Mouse (Mus musculus): ENCODE measurements around the gene Enah. TPM values are rescaled to one million over a fixed set of nuclear protein-coding genes. Genes with fewer than 3 reads are reported as not detected.
A peak's percentile ranks its signal among the peaks of the same experiment; 100 is the strongest.

The Enah gene
- polyA plus RNA-seq, 1 experiment from 2014 or later, result 35.6 TPM

DNA sequence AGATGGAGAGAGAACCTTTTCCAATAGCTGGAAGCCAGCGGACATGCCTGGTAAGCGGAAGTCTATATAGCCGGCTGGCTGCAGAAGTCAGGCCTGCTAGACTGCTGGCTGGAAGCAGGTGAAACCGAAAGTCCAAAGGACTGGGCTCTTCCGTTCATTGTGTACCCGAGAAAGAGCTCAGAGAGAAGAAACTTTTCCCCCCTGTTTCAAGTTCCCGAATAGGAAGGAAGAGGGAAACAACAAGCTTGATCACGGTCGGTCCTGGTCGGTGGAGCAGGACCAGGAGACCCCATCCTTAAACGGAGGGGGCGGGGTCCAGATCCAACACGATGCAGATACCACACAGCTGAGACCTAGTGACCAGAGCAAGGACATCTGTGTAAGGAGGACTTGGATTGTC is 167.3 kb downstream of the Enah start:
- Histone ChIP-seq H3K4me2 (ENCODE audit: low read length) (no peak overlapping the region), H3K4me1 (replicated peaks; ENCODE audit: control insufficient read depth, insufficient read depth, low read length) (peaks cover 16% of the 10 kb centered on the region), H3K27me3 (replicated peaks; ENCODE audit: control insufficient read depth, insufficient read depth, low read length) (no peaks in the 10 kb centered on the region), H3K4me3 (replicated peaks; ENCODE audit: low read length) (no peak overlapping the region), H3K27ac (ENCODE audit: low read length) (no peak overlapping the region; the same call in 1 of the 2 replicates), H3K9me3 (ENCODE audit: control insufficient read depth, low read length) (no peaks in the 10 kb centered on the region), H3K36me3 (ENCODE audit: control insufficient read depth, insufficient read depth) (no peaks in the 10 kb centered on the region), H3K9ac (replicated peaks; ENCODE audit: low read depth, low read length) (no peak overlapping the region)
- 53% methylated on average over 13 of the region's 13 CpGs for WGBS
- no peak for ATAC-seq

DNA sequence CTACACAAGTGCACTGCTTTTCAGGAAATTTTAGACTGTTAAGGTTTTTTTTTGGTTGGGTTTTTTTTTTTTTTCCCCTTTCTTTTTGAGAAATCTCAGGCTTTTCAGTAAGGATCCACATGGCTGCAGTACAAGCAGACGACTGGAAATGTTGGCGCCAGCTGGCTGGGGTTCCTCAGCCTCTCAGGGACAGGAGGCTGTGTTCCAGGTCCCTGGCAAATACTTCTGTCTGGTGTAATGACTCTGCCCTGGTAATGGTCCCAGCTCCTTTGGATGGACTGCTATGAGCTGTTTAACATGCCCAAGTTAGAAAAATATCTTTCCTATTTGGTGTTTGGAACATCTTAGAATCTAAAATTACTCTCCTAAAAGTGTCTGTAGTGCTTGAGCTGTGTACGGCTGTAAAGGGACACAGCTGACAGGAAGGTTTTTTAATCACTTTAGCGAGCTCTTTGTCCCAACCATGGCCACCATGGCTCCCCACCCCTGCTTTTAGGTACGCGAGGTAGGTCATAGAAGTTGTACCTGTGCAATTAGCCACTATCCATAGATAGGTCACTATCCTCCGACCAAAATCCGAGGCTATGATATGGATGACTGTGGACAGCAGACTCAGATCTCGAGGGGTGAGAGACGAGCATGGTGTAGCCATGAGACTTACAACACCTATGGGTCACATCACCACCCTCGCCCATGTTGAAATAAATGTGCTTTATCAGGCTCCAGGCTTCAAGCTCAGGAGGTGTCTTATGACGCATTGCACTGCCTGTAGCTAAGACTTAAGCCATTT is 168.1 kb downstream of the Enah start:
- Histone ChIP-seq H3K27me3 (replicated peaks; ENCODE audit: control insufficient read depth, insufficient read depth, low read length) (no peaks in the 10 kb centered on the region), H3K27ac (ENCODE audit: low read length) (peak overlapping the region; percentile 50), H3K4me3 (replicated peaks; ENCODE audit: low read length) (no peak overlapping the region), H3K9ac (replicated peaks; ENCODE audit: low read depth, low read length) (no peak overlapping the region), H3K4me1 (replicated peaks; ENCODE audit: control insufficient read depth, insufficient read depth, low read length) (peaks cover 16% of the 10 kb centered on the region), H3K4me2 (ENCODE audit: low read length) (no peak overlapping the region), H3K36me3 (ENCODE audit: control insufficient read depth, insufficient read depth) (no peaks in the 10 kb centered on the region), H3K9me3 (ENCODE audit: control insufficient read depth, low read length) (no peaks in the 10 kb centered on the region)
- peak; percentile 77 for ATAC-seq
- 79% methylated on average over 12 of the region's 12 CpGs for WGBS

DNA sequence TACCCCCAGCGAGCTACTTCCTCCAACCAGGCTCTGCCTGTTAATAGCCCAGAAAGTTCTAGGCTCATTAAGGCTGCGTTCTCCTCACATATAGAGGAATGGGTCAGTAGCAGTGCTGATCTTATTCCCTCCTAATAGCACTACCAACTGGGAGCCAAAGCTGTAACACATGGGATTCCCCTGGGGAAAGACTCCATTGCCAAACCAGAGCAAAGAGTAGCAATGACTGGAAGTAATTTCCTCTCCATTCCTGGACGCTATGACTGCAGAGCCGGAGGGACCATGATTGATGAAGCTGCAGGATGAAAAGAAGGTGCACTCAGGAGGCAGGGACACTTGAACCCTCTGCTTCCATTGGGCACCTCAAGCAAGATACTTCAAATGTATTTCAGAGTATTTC is 169.3 kb downstream of the Enah start:
- no peak overlapping the region for H3K27ac ChIP-seq (ENCODE audit: low read length)
- ATAC-seq, result no peak
- H3K36me3 ChIP-seq (ENCODE audit: control insufficient read depth, insufficient read depth), result no peaks in the 10 kb centered on the region
- no peaks in the 10 kb centered on the region for H3K27me3 ChIP-seq (replicated peaks; ENCODE audit: control insufficient read depth, insufficient read depth, low read length)
- no peak overlapping the region for H3K4me2 ChIP-seq (ENCODE audit: low read length)
- peaks cover 16% of the 10 kb centered on the region for H3K4me1 ChIP-seq (replicated peaks; ENCODE audit: control insufficient read depth, insufficient read depth, low read length)
- H3K9me3 ChIP-seq (ENCODE audit: control insufficient read depth, low read length), result no peaks in the 10 kb centered on the region
- no peak overlapping the region for H3K4me3 ChIP-seq (replicated peaks; ENCODE audit: low read length)
- WGBS, result 70% methylated on average over 4 of the region's 4 CpGs
- no peak overlapping the region for H3K9ac ChIP-seq (replicated peaks; ENCODE audit: low read depth, low read length)

DNA sequence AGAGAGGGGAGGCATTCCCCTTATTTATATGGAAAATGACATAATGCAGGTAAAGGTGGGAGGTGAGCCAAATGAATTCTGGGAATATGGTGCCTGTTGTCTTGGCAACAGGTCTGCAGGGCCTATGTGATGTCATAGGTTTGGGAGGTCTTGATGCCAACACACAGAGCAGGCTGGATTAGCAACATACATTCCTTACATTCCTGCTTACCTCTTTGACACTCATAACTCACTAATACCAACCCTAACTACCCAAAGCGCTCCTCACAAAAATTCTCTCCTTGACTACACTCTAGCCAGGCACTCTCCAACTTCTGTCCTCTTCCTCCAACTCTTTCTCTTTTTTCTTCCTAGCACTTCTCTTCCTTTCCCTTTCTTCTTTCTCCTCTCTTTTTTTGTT is 171.6 kb downstream of the Enah start:
- Histone ChIP-seq H3K4me2 (ENCODE audit: low read length) (no peak overlapping the region), H3K27ac (ENCODE audit: low read length) (no peak overlapping the region), H3K4me1 (replicated peaks; ENCODE audit: control insufficient read depth, insufficient read depth, low read length) (peaks cover 12% of the 10 kb centered on the region), H3K27me3 (replicated peaks; ENCODE audit: control insufficient read depth, insufficient read depth, low read length) (no peaks in the 10 kb centered on the region), H3K36me3 (ENCODE audit: control insufficient read depth, insufficient read depth) (no peaks in the 10 kb centered on the region), H3K9ac (replicated peaks; ENCODE audit: low read depth, low read length) (no peak overlapping the region), H3K9me3 (ENCODE audit: control insufficient read depth, low read length) (no peaks in the 10 kb centered on the region), H3K4me3 (replicated peaks; ENCODE audit: low read length) (no peak overlapping the region)
- WGBS, result 100% methylated on average over 1 of the region's 1 CpGs
- ATAC-seq, result no peak

DNA sequence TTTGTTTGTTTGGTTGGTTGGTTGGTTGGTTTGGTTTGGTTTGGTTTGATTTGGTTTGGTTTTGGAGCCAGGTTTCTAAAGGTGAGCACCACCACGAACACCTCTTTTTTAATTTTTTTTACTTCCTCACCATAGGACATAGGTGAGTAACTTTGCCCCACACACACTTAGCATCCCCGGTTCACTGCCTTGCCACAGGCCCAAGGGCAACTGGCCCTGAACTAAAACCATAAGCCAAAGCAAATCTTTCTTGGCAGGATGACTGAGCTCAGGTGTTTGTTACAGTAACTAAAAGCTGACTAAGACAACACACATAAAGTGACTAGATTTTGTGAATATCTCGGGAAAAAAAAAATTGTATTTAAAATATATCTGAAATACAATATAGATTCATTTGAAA is 172.4 kb downstream of the Enah start:
- no peaks in the 10 kb centered on the region for H3K9me3 ChIP-seq (ENCODE audit: control insufficient read depth, low read length)
- no peak overlapping the region for H3K4me2 ChIP-seq (ENCODE audit: low read length)
- peaks cover 13% of the 10 kb centered on the region for H3K4me1 ChIP-seq (replicated peaks; ENCODE audit: control insufficient read depth, insufficient read depth, low read length)
- no peaks in the 10 kb centered on the region for H3K27me3 ChIP-seq (replicated peaks; ENCODE audit: control insufficient read depth, insufficient read depth, low read length)
- H3K36me3 ChIP-seq (ENCODE audit: control insufficient read depth, insufficient read depth), result no peaks in the 10 kb centered on the region
- no peak for ATAC-seq
- no peak overlapping the region for H3K9ac ChIP-seq (replicated peaks; ENCODE audit: low read depth, low read length)
- H3K27ac ChIP-seq (ENCODE audit: low read length), result no peak overlapping the region
- no peak overlapping the region for H3K4me3 ChIP-seq (replicated peaks; ENCODE audit: low read length)
- 90% methylated on average over 3 of the region's 3 CpGs for WGBS

Other genes starting within 250 kb of the Enah start
- 51.2 and 60.6 TPM in 2 replicates for gene Lbr, start 176.9 kb downstream of the Enah start, polyA plus RNA-seq (2015; fragmentation: Nextera tagmentation; extraction: Ambion mirVana)
- gene Srp9, start 104.7 kb upstream of the Enah start, polyA plus RNA-seq (2015; fragmentation: Nextera tagmentation; extraction: Ambion mirVana), result 125 and 126 TPM in 2 replicates
- gene Vmn1r1, start 144.5 kb upstream of the Enah start, polyA plus RNA-seq (2015; fragmentation: Nextera tagmentation; extraction: Ambion mirVana), result not detected in 2 replicates

Data from forebrain, embryonic 16.5 days (tissue).